Comparison of ENCODE assay signal across 17 mouse cellular contexts in the genomic region with DNA sequence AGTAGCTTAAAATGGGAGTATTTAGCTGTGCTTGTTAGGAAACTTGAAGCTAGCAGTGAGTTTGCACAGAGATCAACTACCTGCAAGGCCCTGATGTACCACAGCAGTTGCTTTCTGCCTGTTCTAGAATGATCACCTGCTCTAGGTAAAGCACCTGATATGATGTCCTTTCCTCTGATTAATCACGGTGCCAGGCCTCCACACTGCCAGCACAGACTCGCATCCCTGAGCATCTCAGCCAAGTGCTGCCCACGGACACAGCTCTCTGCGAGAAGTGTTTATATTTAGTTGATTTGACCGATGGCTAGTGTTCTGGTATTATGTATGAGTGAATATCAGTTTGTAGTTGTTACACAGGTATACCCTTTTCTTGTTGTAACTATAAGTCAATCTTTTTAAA.
DNase-seq lines count a peak whose midpoint lies in the region; TF ChIP-seq lines count a peak whose summit lies in the region.
"Had no signal": no experiment of that assay in that cellular context is flagged by ENCODE, and none has a peak within 500 bp of the region (broad histone marks: within the 10 kb centered on the region; RNA-seq: fewer than 3 reads in every experiment).

No protein-coding gene starts in this region.

- H3K9me3 ChIP-seq in embryonic facial prominence, embryonic 10.5 days: no peaks in the 10 kb centered on the region
- H3K9me3 ChIP-seq: embryonic facial prominence, embryonic 12.5 days; forebrain, embryonic 12.5 days; heart, embryonic 13.5 days; hindbrain, embryonic 15.5 days had no signal

- no peaks in the 10 kb centered on the region for H3K27me3 ChIP-seq in small intestine, adult 2 months (ENCODE audit: control insufficient read depth, insufficient read depth, low read length)
- no peaks in the 10 kb centered on the region for H3K27me3 ChIP-seq in embryonic facial prominence, embryonic 10.5 days (replicated peaks; ENCODE audit: low read depth, poor library complexity, severe bottlenecking)
- H3K27me3 ChIP-seq: embryonic facial prominence, embryonic 12.5 days; forebrain, embryonic 12.5 days; heart, embryonic 13.5 days; hindbrain, embryonic 15.5 days had no signal

- TF ChIP-seq CTCF in small intestine, adult 2 months (IDR thresholded peaks at IDR 0.05; ENCODE audit: extremely low read depth, insufficient read length, insufficient replicate concordance, low read depth, low read length): no peak

- H3K36me3 ChIP-seq in small intestine, adult 2 months (ENCODE audit: control insufficient read depth, insufficient read depth, low read length): no peaks in the 10 kb centered on the region
- H3K36me3 ChIP-seq in embryonic facial prominence, embryonic 10.5 days (replicated peaks): no peaks in the 10 kb centered on the region
- H3K36me3 ChIP-seq: embryonic facial prominence, embryonic 12.5 days; forebrain, embryonic 12.5 days; heart, embryonic 13.5 days; hindbrain, embryonic 15.5 days had no signal

- WGBS in small intestine, adult 2 months: 59% methylated on average over 5 of the region's 5 CpGs
- WGBS in embryonic facial prominence, embryonic 10.5 days: 90% methylated on average over 5 of the region's 5 CpGs

- no peak overlapping the region for H3K4me3 ChIP-seq in small intestine, adult 2 months (ENCODE audit: low read depth, low read length)
- H3K4me3 ChIP-seq in embryonic facial prominence, embryonic 10.5 days: no peak overlapping the region
- H3K4me3 ChIP-seq: embryonic facial prominence, embryonic 12.5 days; forebrain, embryonic 12.5 days; heart, embryonic 13.5 days; hindbrain, embryonic 15.5 days had no signal

- no peak for TF ChIP-seq POLR2A in small intestine, adult 2 months (IDR thresholded peaks at IDR 0.05; ENCODE audit: low read depth, low read length)

- peak; percentile 18 for DNase-seq in cerebellum, adult 11-12 months
- no peak for DNase-seq in cerebellum, postnatal 4 days (ENCODE audit: low spot score in 2 of 2)
- DNase-seq in layer of hippocampus, adult 9-11 months: peak; percentile 22
- DNase-seq in layer of hippocampus, postnatal 36 days: no peak
- DNase-seq in right cerebral cortex, adult 2 months (ENCODE audit: low spot score in 2 of 2): peak; percentile 23 to 25
- no peak for DNase-seq in right cerebral cortex, postnatal 14 days
- no peak for DNase-seq in embryonic facial prominence, embryonic 10.5 days (ENCODE audit: low spot score)
- DNase-seq: adrenal gland, postnatal 14 days; embryo, embryonic 11 days; forebrain, postnatal 0 days; gastrocnemius, postnatal 36 days; heart, postnatal 36 days had no signal

- peaks cover 16% of the 10 kb centered on the region for H3K4me1 ChIP-seq in small intestine, adult 2 months (ENCODE audit: control insufficient read depth, insufficient read depth, insufficient read length, low read length)
- H3K4me1 ChIP-seq in embryonic facial prominence, embryonic 10.5 days: no peaks in the 10 kb centered on the region
- H3K4me1 ChIP-seq: embryonic facial prominence, embryonic 12.5 days; forebrain, embryonic 12.5 days; hindbrain, embryonic 15.5 days had no signal

- peak overlapping the region; percentile 96 for H3K27ac ChIP-seq in small intestine, adult 2 months (ENCODE audit: insufficient read depth, low read depth, low read length)
- no peak overlapping the region for H3K27ac ChIP-seq in embryonic facial prominence, embryonic 10.5 days (replicated peaks)
- H3K27ac ChIP-seq: embryonic facial prominence, embryonic 12.5 days; forebrain, embryonic 12.5 days; heart, embryonic 13.5 days; hindbrain, embryonic 15.5 days had no signal

Comparison
In these comparisons a context has a peak if more than half of its experiments do, and no peak if none do; other contexts are left out.
1. DNase-seq: peak in cerebellum, adult 11-12 months (single experiment), layer of hippocampus, adult 9-11 months (single experiment) and right cerebral cortex, adult 2 months (2 of 2); none in cerebellum, postnatal 4 days (0 of 2), layer of hippocampus, postnatal 36 days (0 of 2), right cerebral cortex, postnatal 14 days (single experiment) and embryonic facial prominence, embryonic 10.5 days (single experiment).